Mouse (Mus musculus): ENCODE measurements at regions not wholly inside any gene's neighbourhood (a gene's known extent, or its start where the extent isn't known, plus 50 kb on each side); places are given as distances from the start of the nearest gene placed in this dataset.

- H3K27ac ChIP-seq (ENCODE audit: insufficient read depth, low read length): no peak overlapping the region
- H3K36me3 ChIP-seq (ENCODE audit: control insufficient read depth, insufficient read depth, low read length, poor library complexity, severe bottlenecking): no peaks in the 10 kb centered on the region
- TF ChIP-seq CTCF (IDR thresholded peaks at IDR 0.05; ENCODE audit: low read depth, low read length) (no peak), EP300 (IDR thresholded peaks at IDR 0.05; ENCODE audit: insufficient read depth, low read depth, low read length) (no peak), POLR2A (IDR thresholded peaks at IDR 0.05; ENCODE audit: insufficient read depth, low read length) (no peak)
- no peak overlapping the region for H3K4me3 ChIP-seq (ENCODE audit: low read depth, low read length)
- H3K4me1 ChIP-seq (ENCODE audit: control insufficient read depth, insufficient read depth, low read length): no peaks in the 10 kb centered on the region
- H3K9ac ChIP-seq (ENCODE audit: low read depth, poor library complexity, severe bottlenecking): no peak overlapping the region
- H3K9me3 ChIP-seq (replicated peaks; ENCODE audit: control insufficient read depth, insufficient read depth, low read length, poor library complexity, severe bottlenecking): no peaks in the 10 kb centered on the region; the same call in 1 of the 2 replicates
- no peaks in the 10 kb centered on the region for H3K27me3 ChIP-seq (ENCODE audit: control insufficient read depth, insufficient read depth, low read length, poor library complexity, severe bottlenecking)
Observed at GRCm38 (mm10) chr4:142514751-142515150, 275.6 kb upstream of the Kazn start.

DNA sequence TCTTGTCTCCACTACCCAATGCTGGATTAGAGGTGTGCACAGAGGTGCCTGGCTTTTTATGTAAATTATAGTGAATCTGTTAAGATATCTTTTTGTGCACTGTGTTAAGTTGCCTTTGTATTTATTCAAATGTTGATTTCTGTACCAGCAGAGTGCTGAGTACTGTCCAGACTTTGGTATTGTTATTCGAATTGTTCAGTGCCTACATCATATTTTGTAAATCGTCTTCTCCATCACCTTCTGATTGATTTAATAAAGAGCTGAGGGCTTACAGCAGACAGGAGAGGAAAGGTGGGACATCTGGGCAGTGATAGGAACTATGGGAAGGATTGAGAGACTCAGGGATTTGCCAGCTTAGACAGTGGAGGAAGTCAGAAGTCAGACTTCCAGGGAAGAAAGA, 270.2 kb upstream of the Kazn start:
- H3K4me1 ChIP-seq (ENCODE audit: control insufficient read depth, insufficient read depth, low read length): no peaks in the 10 kb centered on the region
- H3K9ac ChIP-seq (ENCODE audit: low read depth, poor library complexity, severe bottlenecking): no peak overlapping the region
- no peak overlapping the region for H3K27ac ChIP-seq (ENCODE audit: insufficient read depth, low read length)
- H3K27me3 ChIP-seq (ENCODE audit: control insufficient read depth, insufficient read depth, low read length, poor library complexity, severe bottlenecking): no peaks in the 10 kb centered on the region
- H3K9me3 ChIP-seq (replicated peaks; ENCODE audit: control insufficient read depth, insufficient read depth, low read length, poor library complexity, severe bottlenecking): no peaks in the 10 kb centered on the region; the same call in 1 of the 2 replicates
- no peak for TF ChIP-seq POLR2A (IDR thresholded peaks at IDR 0.05; ENCODE audit: insufficient read depth, low read length)
- no peak for TF ChIP-seq CTCF (IDR thresholded peaks at IDR 0.05; ENCODE audit: low read depth, low read length)
- TF ChIP-seq EP300 (IDR thresholded peaks at IDR 0.05; ENCODE audit: insufficient read depth, low read depth, low read length): no peak
- no peak overlapping the region for H3K4me3 ChIP-seq (ENCODE audit: low read depth, low read length)
- no peaks in the 10 kb centered on the region for H3K36me3 ChIP-seq (ENCODE audit: control insufficient read depth, insufficient read depth, low read length, poor library complexity, severe bottlenecking)

DNA sequence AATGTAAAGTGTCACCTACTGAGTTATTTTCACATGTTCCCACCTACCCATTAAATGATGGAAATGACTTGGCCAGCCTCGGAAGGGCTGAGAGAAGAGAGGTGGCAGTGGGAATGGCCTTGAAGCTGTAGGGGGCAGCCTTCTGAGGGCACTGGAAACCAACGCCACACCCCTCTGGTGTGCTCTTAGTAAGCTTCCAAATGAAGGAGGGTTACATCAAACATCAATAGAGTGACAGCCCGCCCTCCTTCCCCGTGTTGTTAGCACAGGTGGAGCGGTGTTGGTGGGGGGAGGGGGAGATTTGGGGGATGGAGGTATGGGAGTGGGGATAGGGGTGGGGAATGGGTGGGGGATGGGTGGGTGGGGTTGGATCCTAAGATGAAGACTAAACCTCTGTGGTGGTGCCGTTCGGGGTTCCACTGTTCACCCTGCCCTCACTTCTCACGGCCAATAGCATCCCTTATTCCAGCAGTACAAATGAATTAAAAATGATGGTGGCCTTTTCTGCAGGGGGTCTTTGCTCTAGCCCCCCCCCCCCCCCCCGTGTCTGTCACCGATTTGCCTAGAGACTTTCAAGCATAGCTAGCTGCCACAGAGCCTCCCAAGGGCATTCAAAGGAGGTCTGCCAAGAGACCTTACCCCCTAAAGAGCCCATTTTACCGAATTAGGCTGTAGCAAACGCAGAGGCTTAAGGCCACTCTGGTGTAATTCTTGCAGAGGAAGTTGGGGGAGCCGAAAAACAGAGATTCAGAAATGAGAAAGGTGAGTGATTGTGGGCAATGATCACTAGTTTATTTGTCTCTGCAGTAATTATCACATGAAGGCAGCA, 267.4 kb upstream of the Kazn start:
- Histone ChIP-seq H3K27me3 (ENCODE audit: control insufficient read depth, insufficient read depth, low read length, poor library complexity, severe bottlenecking) (no peaks in the 10 kb centered on the region), H3K27ac (ENCODE audit: insufficient read depth, low read length) (no peak overlapping the region), H3K36me3 (ENCODE audit: control insufficient read depth, insufficient read depth, low read length, poor library complexity, severe bottlenecking) (no peaks in the 10 kb centered on the region), H3K4me3 (ENCODE audit: low read depth, low read length) (no peak overlapping the region), H3K9ac (ENCODE audit: low read depth, poor library complexity, severe bottlenecking) (no peak overlapping the region), H3K9me3 (replicated peaks; ENCODE audit: control insufficient read depth, insufficient read depth, low read length, poor library complexity, severe bottlenecking) (no peaks in the 10 kb centered on the region), H3K4me1 (ENCODE audit: control insufficient read depth, insufficient read depth, low read length) (no peaks in the 10 kb centered on the region)
- TF ChIP-seq EP300 (IDR thresholded peaks at IDR 0.05; ENCODE audit: insufficient read depth, low read depth, low read length): no peak
- no peak for TF ChIP-seq CTCF (IDR thresholded peaks at IDR 0.05; ENCODE audit: low read depth, low read length)
- no peak for TF ChIP-seq POLR2A (IDR thresholded peaks at IDR 0.05; ENCODE audit: insufficient read depth, low read length)

DNA sequence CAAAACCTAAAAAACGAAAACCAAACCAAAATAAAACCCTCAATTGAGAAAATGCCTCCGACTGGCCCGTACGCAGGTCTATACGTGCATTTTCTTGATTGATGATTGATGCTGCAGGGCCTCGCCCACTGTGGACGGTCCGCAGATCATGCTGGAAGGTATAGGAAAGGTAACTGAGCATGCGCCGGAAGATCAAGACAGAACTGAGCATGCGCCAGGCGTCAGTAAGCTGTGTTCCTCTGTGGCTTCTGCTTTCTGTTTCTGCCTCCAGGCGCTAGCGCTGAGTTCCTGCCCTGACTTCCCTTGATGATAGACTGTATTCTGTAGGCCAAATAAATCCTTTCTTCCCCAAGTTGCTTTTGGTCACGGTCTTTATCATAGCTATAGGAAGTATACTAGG, 264.6 kb upstream of the Kazn start:
- Histone ChIP-seq H3K36me3 (ENCODE audit: control insufficient read depth, insufficient read depth, low read length, poor library complexity, severe bottlenecking) (no peaks in the 10 kb centered on the region), H3K9me3 (replicated peaks; ENCODE audit: control insufficient read depth, insufficient read depth, low read length, poor library complexity, severe bottlenecking) (no peaks in the 10 kb centered on the region), H3K27ac (ENCODE audit: insufficient read depth, low read length) (no peak overlapping the region), H3K9ac (ENCODE audit: low read depth, poor library complexity, severe bottlenecking) (no peak overlapping the region), H3K27me3 (ENCODE audit: control insufficient read depth, insufficient read depth, low read length, poor library complexity, severe bottlenecking) (no peaks in the 10 kb centered on the region), H3K4me1 (ENCODE audit: control insufficient read depth, insufficient read depth, low read length) (no peaks in the 10 kb centered on the region), H3K4me3 (ENCODE audit: low read depth, low read length) (no peak overlapping the region)
- TF ChIP-seq POLR2A (IDR thresholded peaks at IDR 0.05; ENCODE audit: insufficient read depth, low read length) (no peak), CTCF (IDR thresholded peaks at IDR 0.05; ENCODE audit: low read depth, low read length) (no peak), EP300 (IDR thresholded peaks at IDR 0.05; ENCODE audit: insufficient read depth, low read depth, low read length) (no peak)

- H3K9me3 ChIP-seq (replicated peaks; ENCODE audit: control insufficient read depth, insufficient read depth, low read length, poor library complexity, severe bottlenecking): no peaks in the 10 kb centered on the region
- H3K4me1 ChIP-seq (ENCODE audit: control insufficient read depth, insufficient read depth, low read length): no peaks in the 10 kb centered on the region
- H3K27ac ChIP-seq (ENCODE audit: insufficient read depth, low read length): no peak overlapping the region
- no peaks in the 10 kb centered on the region for H3K36me3 ChIP-seq (ENCODE audit: control insufficient read depth, insufficient read depth, low read length, poor library complexity, severe bottlenecking)
- no peak for TF ChIP-seq EP300 (IDR thresholded peaks at IDR 0.05; ENCODE audit: insufficient read depth, low read depth, low read length)
- no peak for TF ChIP-seq CTCF (IDR thresholded peaks at IDR 0.05; ENCODE audit: low read depth, low read length)
- no peak for TF ChIP-seq POLR2A (IDR thresholded peaks at IDR 0.05; ENCODE audit: insufficient read depth, low read length)
- no peak overlapping the region for H3K9ac ChIP-seq (ENCODE audit: low read depth, poor library complexity, severe bottlenecking)
- H3K4me3 ChIP-seq (ENCODE audit: low read depth, low read length): no peak overlapping the region
- H3K27me3 ChIP-seq (ENCODE audit: control insufficient read depth, insufficient read depth, low read length, poor library complexity, severe bottlenecking): no peaks in the 10 kb centered on the region
Observed at GRCm38 (mm10) chr4:142501177-142501576, 262.0 kb upstream of the Kazn start.

DNA sequence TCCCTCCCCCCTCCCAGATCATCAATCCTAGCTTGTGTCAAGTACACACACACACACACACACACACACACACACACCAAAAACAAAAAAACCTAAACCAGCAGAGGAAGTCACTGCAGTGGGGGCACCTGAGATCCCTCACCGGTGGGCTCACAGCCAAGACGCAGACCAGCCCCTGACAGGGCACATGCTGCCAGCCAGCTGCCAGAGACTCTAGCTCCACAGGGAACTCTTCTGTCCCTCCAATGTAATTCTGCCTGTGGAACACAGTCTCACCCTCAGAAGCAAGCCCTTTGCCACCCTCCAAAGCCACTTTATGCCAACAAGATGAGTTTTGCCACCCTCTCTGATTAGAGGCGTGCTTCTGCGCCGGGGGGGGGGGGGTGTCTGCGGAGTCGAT, 261.3 kb upstream of the Kazn start:
- H3K4me3 ChIP-seq (ENCODE audit: low read depth, low read length): no peak overlapping the region
- no peak overlapping the region for H3K27ac ChIP-seq (ENCODE audit: insufficient read depth, low read length)
- no peak for TF ChIP-seq CTCF (IDR thresholded peaks at IDR 0.05; ENCODE audit: low read depth, low read length)
- TF ChIP-seq POLR2A (IDR thresholded peaks at IDR 0.05; ENCODE audit: insufficient read depth, low read length): no peak
- no peak for TF ChIP-seq EP300 (IDR thresholded peaks at IDR 0.05; ENCODE audit: insufficient read depth, low read depth, low read length)
- H3K27me3 ChIP-seq (ENCODE audit: control insufficient read depth, insufficient read depth, low read length, poor library complexity, severe bottlenecking): no peaks in the 10 kb centered on the region
- H3K9ac ChIP-seq (ENCODE audit: low read depth, poor library complexity, severe bottlenecking): no peak overlapping the region
- no peaks in the 10 kb centered on the region for H3K9me3 ChIP-seq (replicated peaks; ENCODE audit: control insufficient read depth, insufficient read depth, low read length, poor library complexity, severe bottlenecking)
- H3K36me3 ChIP-seq (ENCODE audit: control insufficient read depth, insufficient read depth, low read length, poor library complexity, severe bottlenecking): no peaks in the 10 kb centered on the region
- H3K4me1 ChIP-seq (ENCODE audit: control insufficient read depth, insufficient read depth, low read length): no peaks in the 10 kb centered on the region
